Mouse (Mus musculus) bone marrow macrophage, adult 2 months (primary cell): Measurements from ENCODE around the gene Prkar1b.

Source experiments
- CTCF ChIP-seq: IDR thresholded peaks from 2 replicates; pipeline ENCODE4 v1.5.1; 2012; ENCODE audit warnings: low read depth, mild to moderate bottlenecking, low read length, moderate library complexity
- POLR2A ChIP-seq: IDR thresholded peaks from 2 replicates; pipeline ENCODE4 v1.6.1; 2012; ENCODE audit warnings: mild to moderate bottlenecking, low read depth, low read length, borderline replicate concordance

GRCm38 (mm10) chr5:139149681-139150602, at the start of gene Prkar1b, which contains the start of gene Dnaaf5:
- TF ChIP-seq CTCF (no peak), POLR2A (no peak)
